Mouse (Mus musculus) forebrain, embryonic 15.5 days (tissue): ENCODE measurements around the gene Urgcp. TPM values are rescaled to one million over a fixed set of nuclear protein-coding genes. Genes with fewer than 3 reads are reported as not detected.

Source experiments
- ATAC-seq: fragments of 200-750 bp; cut with Nextera tagmentation; replicated peaks from 2 replicates; pipeline ENCODE4 v1.8.0; 2017; ENCODE audit warnings: mild to moderate bottlenecking, moderate TSS enrichment, moderate library complexity
- H3K27ac ChIP-seq: fragments of 300-500 bp; sonication (generic); replicated peaks from 2 replicates; pipeline ENCODE4 v1.5.1; 2015; ENCODE audit warnings: mild to moderate bottlenecking, inconsistent platforms
- H3K27me3 ChIP-seq: fragments of 300-500 bp; sonication (generic); 2 replicates; pipeline ENCODE4 v1.6.1; 2015; ENCODE audit warnings: inconsistent platforms
- H3K36me3 ChIP-seq: fragments of 300-500 bp; sonication (generic); 2 replicates; pipeline ENCODE4 v1.6.1; 2015; ENCODE audit warnings: mild to moderate bottlenecking, inconsistent platforms
- H3K4me1 ChIP-seq: fragments of 300-500 bp; sonication (generic); 2 replicates; pipeline ENCODE4 v1.6.1; 2015; ENCODE audit warnings: inconsistent platforms
- H3K4me2 ChIP-seq: fragments of 300-500 bp; sonication (generic); replicated peaks from 2 replicates; pipeline ENCODE4 v1.6.1; 2015; ENCODE audit warnings: mild to moderate bottlenecking, inconsistent platforms
- H3K4me3 ChIP-seq: fragments of 300-500 bp; sonication (generic); 2 replicates; pipeline ENCODE4 v1.5.1; 2015; ENCODE audit warnings: mild to moderate bottlenecking, inconsistent platforms
- H3K9ac ChIP-seq: fragments of 300-500 bp; sonication (generic); replicated peaks from 2 replicates; pipeline ENCODE4 v1.6.1; 2015; ENCODE audit warnings: mild to moderate bottlenecking, inconsistent platforms
- H3K9me3 ChIP-seq: fragments of 300-500 bp; sonication (generic); 2 replicates; pipeline ENCODE4 v1.6.1; 2016; ENCODE audit warnings: inconsistent platforms
- WGBS: fragments of 180-500 bp; shearing (Covaris S2); methylation state at CpG from one replicate; pipeline ENCODE4 v1.1.7; 2015; ENCODE audit warnings: mixed read lengths; 5-methylcytosine and 5-hydroxymethylcytosine counted together
- polyA plus RNA-seq: library from polyadenylated mRNA; unstranded; fragments of >200 nt; fragmentation: Nextera tagmentation; extraction: Ambion mirVana; gene quantifications from 2 replicates; pipeline ENCODE4 v1.2.1, GENCODE M21; 2015

The Urgcp gene
- polyA plus RNA-seq, 1 experiment from 2014 or later, result 31.6 TPM

- WGBS, result 92% methylated on average over 6 of the region's 6 CpGs
- Histone ChIP-seq H3K4me1 (no peaks in the 10 kb centered on the region), H3K36me3 (peaks cover 5% of the 10 kb centered on the region; the same call in 1 of the 2 replicates), H3K27me3 (no peaks in the 10 kb centered on the region), H3K4me2 (no peak overlapping the region), H3K27ac (no peak overlapping the region), H3K9me3 (no peaks in the 10 kb centered on the region), H3K9ac (no peak overlapping the region), H3K4me3 (no peak overlapping the region)
- ATAC-seq, result no peak
Measured at GRCm38 (mm10) chr11:5780035-5780499, 17.9 kb upstream of the Urgcp start.

GRCm38 (mm10) chr11:5778481-5778880 lies 16.3 kb upstream of the Urgcp start:
- peaks cover 5% of the 10 kb centered on the region; the same call in 1 of the 2 replicates for H3K36me3 ChIP-seq
- ATAC-seq, result no peak
- no peak overlapping the region for H3K9ac ChIP-seq
- H3K4me2 ChIP-seq, result no peak overlapping the region
- no peaks in the 10 kb centered on the region for H3K9me3 ChIP-seq
- H3K27ac ChIP-seq, result no peak overlapping the region
- H3K4me1 ChIP-seq, result no peaks in the 10 kb centered on the region
- no peaks in the 10 kb centered on the region for H3K27me3 ChIP-seq
- no peak overlapping the region for H3K4me3 ChIP-seq
- WGBS, result 72% methylated on average over 2 of the region's 2 CpGs

GRCm38 (mm10) chr11:5766019-5766418 lies 3.8 kb upstream of the Urgcp start:
- H3K36me3 ChIP-seq, result peaks cover 3% of the 10 kb centered on the region; the same call in 1 of the 2 replicates
- no peak overlapping the region for H3K9ac ChIP-seq
- no peak overlapping the region for H3K27ac ChIP-seq
- H3K27me3 ChIP-seq, result no peaks in the 10 kb centered on the region
- no peak overlapping the region for H3K4me2 ChIP-seq
- ATAC-seq, result no peak
- no peak overlapping the region for H3K4me3 ChIP-seq
- WGBS, result 84% methylated on average over 6 of the region's 6 CpGs
- peaks cover 6% of the 10 kb centered on the region for H3K4me1 ChIP-seq
- no peaks in the 10 kb centered on the region for H3K9me3 ChIP-seq

GRCm38 (mm10) chr11:5762633-5762982 lies 432 bp upstream of the Urgcp start:
- Histone ChIP-seq H3K9ac (peak overlapping the region; percentile 91), H3K4me2 (peak overlapping the region; percentile 58), H3K36me3 (no peaks in the 10 kb centered on the region), H3K4me1 (peaks cover 11% of the 10 kb centered on the region), H3K27ac (peak overlapping the region; percentile 96), H3K27me3 (no peaks in the 10 kb centered on the region), H3K9me3 (no peaks in the 10 kb centered on the region), H3K4me3 (peak overlapping the region; percentile 84)
- 23% methylated on average over 6 of the region's 6 CpGs for WGBS
- ATAC-seq, result peak; percentile 57

GRCm38 (mm10) chr11:5753755-5754154 lies 8.4 kb downstream of the Urgcp start:
- no peak for ATAC-seq
- Histone ChIP-seq H3K9ac (no peak overlapping the region), H3K4me1 (no peaks in the 10 kb centered on the region), H3K4me3 (no peak overlapping the region), H3K36me3 (no peaks in the 10 kb centered on the region; the same call in 1 of the 2 replicates), H3K4me2 (no peak overlapping the region), H3K9me3 (no peaks in the 10 kb centered on the region), H3K27me3 (no peaks in the 10 kb centered on the region), H3K27ac (no peak overlapping the region)
- WGBS, result 96% methylated on average over 2 of the region's 2 CpGs

GRCm38 (mm10) chr11:5744951-5745350 lies 17.2 kb downstream of the Urgcp start:
- H3K27ac ChIP-seq, result no peak overlapping the region
- no peak for ATAC-seq
- no peaks in the 10 kb centered on the region for H3K9me3 ChIP-seq
- no peaks in the 10 kb centered on the region for H3K27me3 ChIP-seq
- H3K4me3 ChIP-seq, result no peak overlapping the region
- no peak overlapping the region for H3K9ac ChIP-seq
- no peaks in the 10 kb centered on the region for H3K36me3 ChIP-seq
- WGBS, result 82% methylated on average over 2 of the region's 2 CpGs
- peaks cover 12% of the 10 kb centered on the region for H3K4me1 ChIP-seq
- no peak overlapping the region for H3K4me2 ChIP-seq

GRCm38 (mm10) chr11:5742106-5742505 lies 20.1 kb downstream of the Urgcp start:
- Histone ChIP-seq H3K27me3 (no peaks in the 10 kb centered on the region), H3K4me1 (peaks cover 16% of the 10 kb centered on the region), H3K4me3 (no peak overlapping the region), H3K27ac (no peak overlapping the region), H3K9me3 (no peaks in the 10 kb centered on the region), H3K36me3 (no peaks in the 10 kb centered on the region), H3K9ac (no peak overlapping the region), H3K4me2 (no peak overlapping the region)
- WGBS, result 77% methylated on average over 7 of the region's 7 CpGs
- ATAC-seq, result no peak

GRCm38 (mm10) chr11:5740965-5741627 lies 21.1 kb downstream of the Urgcp start:
- peak; percentile 94 for ATAC-seq

GRCm38 (mm10) chr11:5740599-5740964 lies 21.6 kb downstream of the Urgcp start:
- Histone ChIP-seq H3K4me1 (peaks cover 16% of the 10 kb centered on the region), H3K4me2 (peak overlapping the region; percentile 96), H3K36me3 (no peaks in the 10 kb centered on the region), H3K4me3 (peak overlapping the region; percentile 91), H3K27ac (peak overlapping the region; percentile 79), H3K27me3 (no peaks in the 10 kb centered on the region), H3K9me3 (no peaks in the 10 kb centered on the region), H3K9ac (peak overlapping the region; percentile 98)
- peak; percentile 69 for ATAC-seq
- 1% methylated on average over 26 of the region's 26 CpGs for WGBS

More at GRCm38 (mm10) chr11:5740965-5741627, 21.1 kb downstream of the Urgcp start:
- Histone ChIP-seq H3K9ac (peak overlapping the region; percentile 98), H3K27ac (peak overlapping the region; percentile 79), H3K9me3 (no peaks in the 10 kb centered on the region), H3K4me2 (peak overlapping the region; percentile 96), H3K4me3 (peak overlapping the region; percentile 91), H3K36me3 (no peaks in the 10 kb centered on the region), H3K4me1 (peaks cover 16% of the 10 kb centered on the region), H3K27me3 (no peaks in the 10 kb centered on the region)
- WGBS, result under 1% methylated on average over 50 of the region's 50 CpGs

- Histone ChIP-seq H3K4me2 (peak overlapping the region; percentile 96), H3K27ac (no peak overlapping the region), H3K9me3 (no peaks in the 10 kb centered on the region), H3K36me3 (no peaks in the 10 kb centered on the region), H3K4me1 (peaks cover 16% of the 10 kb centered on the region), H3K4me3 (peak overlapping the region; percentile 91), H3K27me3 (no peaks in the 10 kb centered on the region), H3K9ac (peak overlapping the region; percentile 22; the same call in 1 of the 2 replicates)
- ATAC-seq, result no peak
- 48% methylated on average over 3 of the region's 3 CpGs for WGBS
Measured at GRCm38 (mm10) chr11:5739846-5740245, 22.3 kb downstream of the Urgcp start.

GRCm38 (mm10) chr11:5738888-5739632 lies 23.1 kb downstream of the Urgcp start:
- no peak overlapping the region for H3K4me3 ChIP-seq
- WGBS, result 89% methylated on average over 5 of the region's 5 CpGs

GRCm38 (mm10) chr11:5737137-5737536 lies 25.0 kb downstream of the Urgcp start:
- 92% methylated on average over 5 of the region's 5 CpGs for WGBS
- Histone ChIP-seq H3K27ac (no peak overlapping the region), H3K4me3 (no peak overlapping the region), H3K4me2 (no peak overlapping the region), H3K36me3 (no peaks in the 10 kb centered on the region), H3K27me3 (no peaks in the 10 kb centered on the region), H3K9me3 (no peaks in the 10 kb centered on the region), H3K4me1 (peaks cover 16% of the 10 kb centered on the region), H3K9ac (no peak overlapping the region)
- no peak for ATAC-seq

More at GRCm38 (mm10) chr11:5738888-5739632, 23.1 kb downstream of the Urgcp start:
- no peak for ATAC-seq
- H3K36me3 ChIP-seq, result no peaks in the 10 kb centered on the region
- H3K9me3 ChIP-seq, result no peaks in the 10 kb centered on the region
- no peak overlapping the region for H3K27ac ChIP-seq
- no peak overlapping the region for H3K9ac ChIP-seq
- peaks cover 16% of the 10 kb centered on the region for H3K4me1 ChIP-seq
- no peaks in the 10 kb centered on the region for H3K27me3 ChIP-seq
- no peak overlapping the region for H3K4me2 ChIP-seq
